Mouse (Mus musculus) left cerebral cortex, postnatal 25 days (tissue): ENCODE results near the gene Rgl2. TPM values are rescaled to one million over a fixed set of nuclear protein-coding genes. Genes with fewer than 3 reads are reported as not detected.
"Not testable (repeated sequence)": the region's sequence is repeated elsewhere in the genome, so short reads cannot be mapped to it uniquely, and the experiment has no call there.

Experiments
- DNase-seq, 2 experiments: peaks; one replicate each; pipeline ENCODE4 v3.0.0; 2022; ENCODE audit warnings: low spot score in 2 of 2, mixed read lengths in 1 of 2
- intact Hi-C: fragments of 180-260 bp; cut with DNase I; formaldehyde crosslinking; loops from one replicate; pipeline ENCODE4 v1.15.1; 2025
- total RNA-seq, 2 experiments: library from RNA; stranded (reverse); gene quantifications; 2 replicates each; pipeline ENCODE4 v1.2.3; 2021

Rgl2 gene
- total RNA-seq, 2 experiments from 2014 or later = 55.2 to 66.8 TPM

DNA sequence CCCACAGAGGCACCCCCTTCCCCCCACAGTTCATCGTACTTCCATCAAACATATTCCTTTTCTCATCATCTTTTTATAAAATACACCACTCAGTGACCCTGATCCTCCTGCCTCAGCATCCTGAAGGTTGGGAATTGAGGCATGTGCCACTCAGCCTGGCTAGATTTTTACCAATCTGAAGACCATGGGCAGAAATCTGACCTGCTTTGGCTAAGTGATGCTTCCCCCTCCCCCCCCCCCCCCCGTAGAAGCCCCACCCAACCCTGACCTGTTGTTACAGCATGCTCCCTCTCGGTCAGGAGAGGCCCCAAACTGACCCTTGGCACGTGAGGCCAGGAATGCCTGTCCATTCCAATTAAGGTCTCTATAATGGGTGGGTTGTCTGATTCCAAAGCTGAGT, 24.5 kb upstream of the Rgl2 start, which contains the start of gene Platr17:
TSS of gene Platr17 (plus strand) at position 301 of the 400 bp plus-strand sequence.
- DNase-seq, intact Hi-C loops: not testable (repeated sequence)

- peak in 1 of 2 experiments; percentile 52 for DNase-seq
- intact Hi-C loops = no loop called here
Measured at GRCm38 (mm10) chr17:33908331-33909076, 20.8 kb upstream of the Rgl2 start.

DNA sequence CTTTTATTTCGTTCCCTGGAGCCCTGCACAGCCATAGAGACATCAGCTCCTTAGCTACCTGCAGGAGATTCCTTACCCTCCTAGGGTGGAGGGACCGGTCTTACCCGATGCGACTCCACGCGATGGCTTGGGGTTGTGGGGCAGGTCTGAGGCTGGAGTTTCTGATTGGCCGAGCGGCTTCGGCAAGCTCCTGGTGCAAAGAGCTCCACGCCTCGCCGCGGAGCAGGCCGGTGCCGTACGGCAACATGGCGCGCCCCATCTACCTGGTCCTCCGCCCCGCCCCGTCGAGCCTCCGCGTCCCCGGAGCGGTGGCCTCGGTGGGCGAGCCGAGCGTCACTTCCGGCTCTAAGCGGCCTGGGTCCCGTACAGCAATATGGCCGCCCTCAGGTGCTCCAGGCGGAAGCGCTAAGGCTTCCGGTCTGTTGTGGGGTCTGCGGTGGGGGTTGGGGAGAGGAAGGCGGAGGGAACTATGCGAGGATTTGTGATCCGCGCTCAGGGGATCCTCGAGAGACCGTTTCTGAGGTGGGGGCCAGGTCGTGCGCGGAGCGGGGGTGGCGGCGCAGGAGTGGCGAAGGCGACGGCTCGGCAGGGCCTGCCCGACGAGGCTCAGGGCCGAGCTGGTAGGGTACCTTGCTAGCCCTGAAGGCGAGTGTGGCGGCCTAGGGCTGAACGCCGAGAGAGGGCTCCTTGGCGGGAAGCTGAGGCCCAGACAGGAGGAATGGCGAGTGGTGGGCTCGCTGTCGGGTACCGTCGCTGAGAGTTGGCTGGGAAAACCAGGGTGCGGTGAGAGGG, 20.1 kb upstream of the Rgl2 start, which contains the start of gene Daxx:
TSS of gene Daxx (plus strand) at position 338 of the 792 bp plus-strand sequence.
- intact Hi-C loops = no loop called here
- peak; percentile 99 for DNase-seq

DNA sequence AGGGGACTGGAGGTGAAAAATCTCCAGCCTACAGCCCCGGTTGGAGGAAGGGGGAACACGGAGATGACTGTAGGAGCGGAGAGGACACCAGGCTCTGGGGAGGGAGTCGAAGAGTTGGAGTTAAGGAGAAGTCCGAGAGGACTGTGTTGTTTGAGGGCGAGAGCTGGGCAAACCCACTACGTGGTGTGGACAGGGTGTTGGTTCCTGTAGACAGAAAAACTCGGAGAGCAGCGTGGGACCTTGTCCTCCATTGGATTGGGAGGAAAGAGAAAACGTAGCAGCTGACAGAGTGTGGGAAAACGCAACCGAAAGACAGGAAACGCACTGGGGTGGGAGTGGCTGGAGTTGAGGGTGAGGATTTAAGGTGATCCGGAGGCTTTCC, 19.5 kb upstream of the Rgl2 start:
- intact Hi-C loops = no loop called here
- peak in 1 of 2 experiments; percentile 42 for DNase-seq

- no peak for DNase-seq
- intact Hi-C loops = no loop called here
Measured at GRCm38 (mm10) chr17:33910346-33911051, 18.8 kb upstream of the Rgl2 start.

DNA sequence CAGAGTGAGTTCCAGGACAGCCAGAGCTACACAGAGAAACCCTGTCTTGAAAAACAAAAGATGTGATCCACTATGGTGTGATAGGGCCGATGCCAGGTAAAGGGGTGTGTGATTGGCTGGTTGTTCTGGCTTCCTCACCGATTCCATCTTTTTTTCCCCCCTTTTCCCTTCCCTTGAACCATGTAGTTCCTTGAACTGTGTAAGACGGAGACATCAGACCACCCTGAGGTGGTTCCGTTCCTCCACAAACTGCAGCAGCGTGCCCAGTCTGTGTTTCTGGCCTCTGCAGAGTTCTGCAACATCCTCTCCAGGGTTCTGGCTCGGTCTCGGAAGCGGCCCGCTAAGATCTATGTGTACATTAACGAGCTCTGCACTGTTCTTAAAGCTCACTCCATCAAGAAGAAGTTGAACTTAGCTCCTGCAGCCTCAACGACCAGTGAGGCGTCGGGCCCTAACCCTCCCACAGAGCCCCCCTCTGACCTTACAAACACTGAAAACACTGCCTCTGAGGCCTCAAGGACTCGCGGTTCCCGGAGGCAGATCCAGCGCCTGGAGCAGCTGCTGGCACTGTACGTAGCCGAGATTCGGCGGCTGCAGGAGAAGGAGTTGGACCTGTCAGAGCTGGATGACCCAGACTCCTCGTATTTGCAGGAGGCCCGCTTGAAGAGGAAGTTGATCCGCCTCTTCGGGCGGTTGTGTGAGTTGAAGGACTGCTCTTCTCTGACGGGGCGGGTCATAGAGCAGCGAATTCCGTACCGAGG, 18.1 kb upstream of the Rgl2 start:
- intact Hi-C loops = no loop called here
- no peak for DNase-seq

DNA sequence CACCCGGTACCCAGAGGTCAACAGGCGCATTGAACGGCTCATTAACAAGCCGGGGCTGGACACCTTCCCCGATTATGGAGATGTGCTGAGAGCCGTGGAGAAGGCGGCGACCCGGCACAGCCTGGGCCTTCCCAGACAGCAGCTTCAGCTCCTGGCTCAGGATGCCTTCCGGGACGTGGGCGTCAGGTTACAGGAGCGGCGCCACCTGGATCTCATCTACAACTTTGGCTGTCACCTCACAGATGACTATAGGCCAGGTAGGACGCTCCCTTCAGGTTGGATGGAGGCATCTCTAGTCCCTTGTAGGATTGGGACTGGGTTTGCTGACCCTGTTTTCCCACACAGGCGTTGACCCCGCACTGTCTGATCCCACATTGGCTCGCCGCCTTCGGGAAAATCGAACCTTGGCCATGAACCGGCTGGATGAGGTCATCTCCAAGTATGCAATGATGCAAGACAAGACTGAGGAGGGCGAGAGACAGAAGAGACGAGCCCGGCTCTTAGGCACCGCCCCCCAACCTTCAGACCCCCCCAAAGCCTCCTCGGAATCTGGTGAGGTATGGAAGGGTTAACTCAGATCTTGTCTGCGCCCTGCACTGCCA, 17.4 kb upstream of the Rgl2 start:
- no peak for DNase-seq
- intact Hi-C loops = no loop called here

GRCm38 (mm10) chr17:33913264-33913663, 16.1 kb upstream of the Rgl2 start:
- no peak for DNase-seq
- intact Hi-C loops = no loop called here

GRCm38 (mm10) chr17:33913905-33914304, 15.4 kb upstream of the Rgl2 start:
- intact Hi-C loops = no loop called here

DNA sequence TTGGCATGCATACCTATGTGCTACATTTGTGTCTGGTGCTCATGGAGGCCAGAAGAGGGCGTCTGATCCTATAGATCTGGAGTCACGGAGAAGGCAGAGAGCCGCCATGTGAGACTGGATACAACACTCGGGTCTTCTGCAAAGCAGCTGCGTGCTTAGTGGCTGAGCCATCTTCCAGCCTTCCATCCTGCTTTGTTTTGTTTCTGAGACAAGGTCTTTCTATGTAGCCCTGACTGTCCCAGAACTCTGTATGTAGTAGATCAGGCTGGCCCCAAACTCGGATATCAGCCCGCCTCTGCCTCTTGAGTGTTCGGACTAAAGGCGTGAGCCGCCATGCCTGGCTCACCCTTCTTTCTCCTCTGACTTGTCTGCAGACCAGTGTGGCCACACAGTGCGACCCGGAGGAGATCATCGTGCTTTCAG, 14.4 kb upstream of the Rgl2 start:
- intact Hi-C loops = no loop called here
- DNase-seq = no peak

More at GRCm38 (mm10) chr17:33913905-33914304, 15.4 kb upstream of the Rgl2 start:
- no peak for DNase-seq

DNA sequence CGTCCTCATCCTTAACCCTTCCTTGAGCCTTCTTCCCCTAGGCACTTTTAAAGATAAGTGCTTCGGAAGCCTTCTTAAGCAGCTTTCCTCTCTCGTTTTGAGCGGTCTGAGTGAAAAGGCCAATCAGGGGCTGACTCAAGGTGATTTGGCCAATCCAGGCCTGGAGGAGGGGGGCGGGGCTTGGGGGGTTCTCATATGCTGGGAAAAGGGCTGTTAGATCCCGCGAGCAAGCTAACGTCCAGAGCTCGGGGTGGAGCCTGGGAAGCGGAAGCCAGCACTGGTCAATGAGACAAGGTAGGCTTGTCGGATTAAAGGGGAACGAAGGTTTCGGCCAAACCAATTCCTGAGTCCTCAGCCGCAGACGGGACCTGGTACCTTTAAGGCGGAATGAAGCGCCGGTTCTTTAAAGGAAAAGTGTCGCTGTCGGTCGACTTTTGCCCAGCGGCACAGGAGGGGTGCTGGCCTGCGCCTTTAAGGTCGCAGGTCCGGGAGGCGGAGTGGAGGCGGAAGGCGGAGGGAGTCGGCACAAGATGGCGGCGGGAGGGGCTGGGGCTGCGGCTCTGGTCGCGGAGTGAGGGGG, 13.6 kb upstream of the Rgl2 start, which contains the start of the genes Tapbp and Zbtb22:
TSS of gene Tapbp (plus strand) at position 229 of the 580 bp plus-strand sequence.
TSS of gene Zbtb22 (plus strand) at position 234 of the 580 bp plus-strand sequence.
- intact Hi-C loops = no loop called here
- peak; percentile 97 to 99 for DNase-seq

- no peak for DNase-seq
- intact Hi-C loops = no loop called here
Measured at GRCm38 (mm10) chr17:33916294-33916693, 13.0 kb upstream of the Rgl2 start.

GRCm38 (mm10) chr17:33916847-33917655, 12.3 kb upstream of the Rgl2 start:
- no peak for DNase-seq
- intact Hi-C loops = no loop called here

- intact Hi-C loops = no loop called here
- no peak for DNase-seq
Measured at GRCm38 (mm10) chr17:33917656-33918292, 11.6 kb upstream of the Rgl2 start.

DNA sequence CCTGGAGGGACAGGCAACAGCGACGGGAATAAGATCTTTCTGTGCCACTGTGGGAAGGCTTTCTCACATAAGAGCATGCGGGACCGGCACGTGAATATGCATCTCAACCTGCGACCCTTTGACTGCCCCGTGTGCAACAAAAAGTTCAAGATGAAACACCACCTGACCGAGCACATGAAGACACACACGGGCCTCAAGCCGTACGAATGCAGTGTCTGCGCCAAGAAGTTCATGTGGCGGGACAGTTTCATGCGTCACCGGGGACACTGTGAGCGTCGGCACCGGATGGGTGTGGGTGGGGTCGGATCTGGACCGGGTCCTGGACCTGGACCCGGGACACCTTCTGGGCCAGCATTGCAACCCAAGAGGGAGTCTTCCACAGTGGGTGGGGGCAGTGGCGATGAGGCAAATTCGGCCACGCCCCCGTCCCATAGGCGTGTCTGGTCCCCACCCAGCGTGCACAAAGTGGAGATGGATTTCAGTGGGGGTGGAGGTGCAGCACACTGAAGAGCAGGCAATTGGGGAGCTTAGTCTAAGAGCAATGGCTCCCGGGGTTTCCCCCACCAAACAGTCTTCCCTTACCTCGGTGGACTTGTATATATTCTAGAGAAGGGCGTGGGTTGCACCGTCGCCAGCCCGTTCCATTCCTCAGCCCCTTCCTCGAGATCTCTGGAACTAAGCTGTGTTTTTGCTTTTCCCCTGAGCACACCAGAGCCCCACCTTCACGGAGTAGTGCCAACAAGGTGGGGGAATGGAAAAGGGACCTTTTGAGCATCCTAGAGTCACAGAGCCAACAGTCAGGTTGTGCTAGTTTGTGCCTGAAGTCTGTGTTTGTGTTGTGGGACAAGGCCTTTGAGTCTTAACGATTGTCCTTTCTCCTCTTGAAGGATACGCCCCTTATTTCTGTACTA, 10.8 kb upstream of the Rgl2 start:
- intact Hi-C loops = no loop called here
- DNase-seq = no peak
